ENCODE assay signal across 9 mouse cellular contexts in genomic region chr11:83077714-83078422, GRCm38 (mm10). TPM values are rescaled to one million over a fixed set of nuclear protein-coding genes. Genes with fewer than 3 reads are reported as not detected.
DNase-seq lines count a peak whose midpoint lies in the region; ATAC-seq lines count a peak whose summit lies in the region.
"Had no signal": no experiment of that assay in that cellular context is flagged by ENCODE, and none has a peak within 500 bp of the region (broad histone marks: within the 10 kb centered on the region; RNA-seq: fewer than 3 reads in every experiment).

No protein-coding gene starts in this region.

- DNase-seq in urinary bladder, postnatal 14 days (ENCODE audit: low spot score), result peak; percentile 81
- no peak for DNase-seq in urinary bladder, adult 2 months (ENCODE audit: low spot score)
- DNase-seq in heart, adult 18-20 months, result peak; percentile 87 to 95
- peak; percentile 84 for DNase-seq in kidney, adult 9 months
- peak; percentile 85 for DNase-seq in lung, postnatal 10 days
- no peak for DNase-seq in midbrain, embryonic 10.5 days (ENCODE audit: low spot score)

- H3K4me1 ChIP-seq in stomach, embryonic 14.5 days (ENCODE audit: control insufficient read depth, insufficient read depth, low read length), result no peaks in the 10 kb centered on the region
- H3K4me1 ChIP-seq in midbrain, embryonic 10.5 days, result no peaks in the 10 kb centered on the region
- no peaks in the 10 kb centered on the region for H3K4me1 ChIP-seq in forebrain, embryonic 16.5 days (replicated peaks; ENCODE audit: control insufficient read depth, insufficient read depth, low read length)

- no peaks in the 10 kb centered on the region for H3K9me3 ChIP-seq in stomach, embryonic 14.5 days (ENCODE audit: control insufficient read depth, low read depth, low read length)
- H3K9me3 ChIP-seq in midbrain, embryonic 10.5 days (replicated peaks), result no peaks in the 10 kb centered on the region
- H3K9me3 ChIP-seq in forebrain, embryonic 16.5 days (ENCODE audit: control insufficient read depth, low read length), result no peaks in the 10 kb centered on the region

- no peak overlapping the region for H3K4me3 ChIP-seq in stomach, embryonic 14.5 days (ENCODE audit: low read depth, low read length)
- no peak overlapping the region for H3K4me3 ChIP-seq in midbrain, embryonic 10.5 days
- no peak overlapping the region for H3K4me3 ChIP-seq in forebrain, embryonic 16.5 days (replicated peaks; ENCODE audit: low read length)

- peak overlapping the region; percentile 78 for H3K27ac ChIP-seq in stomach, embryonic 14.5 days (ENCODE audit: low read length)
- H3K27ac ChIP-seq in midbrain, embryonic 10.5 days (replicated peaks), result no peak overlapping the region
- H3K27ac ChIP-seq in forebrain, embryonic 16.5 days (ENCODE audit: low read length), result no peak overlapping the region

- H3K4me2 ChIP-seq in stomach, embryonic 14.5 days (replicated peaks; ENCODE audit: low read depth, low read length), result no peak overlapping the region
- H3K4me2 ChIP-seq in forebrain, embryonic 16.5 days (ENCODE audit: low read length), result no peak overlapping the region

- no peaks in the 10 kb centered on the region for H3K36me3 ChIP-seq in stomach, embryonic 14.5 days (ENCODE audit: control insufficient read depth, insufficient read depth, low read length)
- H3K36me3 ChIP-seq in midbrain, embryonic 10.5 days, result no peaks in the 10 kb centered on the region
- no peaks in the 10 kb centered on the region for H3K36me3 ChIP-seq in forebrain, embryonic 16.5 days (ENCODE audit: control insufficient read depth, insufficient read depth)

- H3K27me3 ChIP-seq in stomach, embryonic 14.5 days (ENCODE audit: control insufficient read depth, insufficient read depth, low read length), result no peaks in the 10 kb centered on the region
- H3K27me3 ChIP-seq in midbrain, embryonic 10.5 days (ENCODE audit: low read depth, poor library complexity, severe bottlenecking), result no peaks in the 10 kb centered on the region
- no peaks in the 10 kb centered on the region for H3K27me3 ChIP-seq in forebrain, embryonic 16.5 days (replicated peaks; ENCODE audit: control insufficient read depth, insufficient read depth, low read length)

- WGBS in stomach, embryonic 14.5 days, result 48% methylated on average over 3 of the region's 3 CpGs
- WGBS in midbrain, embryonic 10.5 days, result 79% methylated on average over 3 of the region's 3 CpGs
- WGBS in forebrain, embryonic 16.5 days, result 85% methylated on average over 3 of the region's 3 CpGs

- H3K9ac ChIP-seq in stomach, embryonic 14.5 days (replicated peaks; ENCODE audit: low read depth, low read length), result no peak overlapping the region
- no peak overlapping the region for H3K9ac ChIP-seq in forebrain, embryonic 16.5 days (replicated peaks; ENCODE audit: low read depth, low read length)

- ATAC-seq in stomach, embryonic 14.5 days (ENCODE audit: insufficient number of reproducible peaks, insufficient read depth, low FRiP score, low read depth), result peak; percentile 75; the same call in 1 of the 2 replicates
- ATAC-seq in forebrain, embryonic 16.5 days, result no peak

RNA-seq across cellular contexts. Expression of gene Slfn2, which starts 13.0 kb away (rescaled TPM):
- polyA plus RNA-seq in urinary bladder, adult 2 months (2012; rRNA removed), result 13.5 and 13.8 TPM in 2 replicates
- total RNA-seq in heart, adult 18-20 months (2021), result 1 to 10 TPM; 3.2 to 5.2 TPM
- polyA plus RNA-seq in stomach, embryonic 14.5 days (2014; fragmentation: Nextera tagmentation; extraction: Ambion mirVana), result 3.4 and 4.9 TPM in 2 replicates
- polyA plus RNA-seq in midbrain, embryonic 10.5 days (2016; fragmentation: Nextera tagmentation; extraction: Ambion mirVana), result 0.85 and 1.6 TPM in 2 replicates
- 0.73 and 1.1 TPM in 2 replicates for polyA plus RNA-seq in forebrain, embryonic 16.5 days (2015; fragmentation: Nextera tagmentation; extraction: Ambion mirVana)

RNA-seq across cellular contexts. Expression of gene Slfn1, which starts 38.8 kb away (rescaled TPM):
- 1.1 and 1.7 TPM in 2 replicates for polyA plus RNA-seq in urinary bladder, adult 2 months (2012; rRNA removed)
- total RNA-seq in heart, adult 18-20 months (2021), result under 1 TPM; 0.22 to 0.85 TPM
- 0.22 TPM in 1 of 2 replicates, not detected in the other for polyA plus RNA-seq in stomach, embryonic 14.5 days (2014; fragmentation: Nextera tagmentation; extraction: Ambion mirVana)
- polyA plus RNA-seq in midbrain, embryonic 10.5 days (2016; fragmentation: Nextera tagmentation; extraction: Ambion mirVana), result not detected in 2 replicates
- not detected in 2 replicates for polyA plus RNA-seq in forebrain, embryonic 16.5 days (2015; fragmentation: Nextera tagmentation; extraction: Ambion mirVana)
- total RNA-seq: left cerebral cortex, postnatal 25 days had no signal

RNA-seq across cellular contexts. Expression of gene Slfn8, which starts 57.3 kb away (rescaled TPM):
- polyA plus RNA-seq in urinary bladder, adult 2 months (2012; rRNA removed), result 3.0 and 3.8 TPM in 2 replicates
- under 1 TPM; 0.65 to 0.98 TPM for total RNA-seq in heart, adult 18-20 months (2021)
- 0.78 and 0.86 TPM in 2 replicates for polyA plus RNA-seq in stomach, embryonic 14.5 days (2014; fragmentation: Nextera tagmentation; extraction: Ambion mirVana)
- polyA plus RNA-seq in midbrain, embryonic 10.5 days (2016; fragmentation: Nextera tagmentation; extraction: Ambion mirVana), result 0.19 and 0.24 TPM in 2 replicates
- 0.11 and 0.26 TPM in 2 replicates for polyA plus RNA-seq in forebrain, embryonic 16.5 days (2015; fragmentation: Nextera tagmentation; extraction: Ambion mirVana)

Comparison
In these comparisons a context has a peak if more than half of its experiments do, and no peak if none do; other contexts are left out.
1. DNase-seq: peak in urinary bladder, postnatal 14 days (single experiment), heart, adult 18-20 months (2 of 2), kidney, adult 9 months (single experiment) and lung, postnatal 10 days (single experiment); none in urinary bladder, adult 2 months (single experiment) and midbrain, embryonic 10.5 days (single experiment).